Mouse (Mus musculus): ENCODE data around the gene 1700016H13Rik.

Gene 1700016H13Rik

DNA sequence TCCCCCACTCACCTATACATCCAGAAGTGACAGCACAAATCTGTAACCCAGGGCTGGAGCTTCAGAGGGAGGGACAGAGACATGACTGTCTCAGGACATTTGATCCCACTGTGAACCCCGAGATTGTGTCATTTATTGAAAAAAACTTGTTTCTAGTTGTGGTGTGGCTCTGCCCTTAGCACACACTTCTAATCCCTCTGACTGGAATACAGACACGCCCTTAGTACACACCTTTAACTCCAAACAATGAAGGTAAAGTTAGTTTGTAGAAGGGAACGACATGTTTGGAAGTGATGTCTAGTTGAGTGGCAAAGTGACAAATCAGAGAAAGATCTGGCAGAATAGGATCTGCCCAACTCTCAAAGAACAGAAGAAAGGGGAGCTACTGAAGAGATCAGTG is 16.0 kb upstream of the 1700016H13Rik start:
- DNase-seq = no peak

GRCm38 (mm10) chr5:103665876-103666275 is 10.1 kb upstream of the 1700016H13Rik start:
- no peak for DNase-seq

GRCm38 (mm10) chr5:103664932-103665331 is 9.1 kb upstream of the 1700016H13Rik start:
- DNase-seq = no peak

DNA sequence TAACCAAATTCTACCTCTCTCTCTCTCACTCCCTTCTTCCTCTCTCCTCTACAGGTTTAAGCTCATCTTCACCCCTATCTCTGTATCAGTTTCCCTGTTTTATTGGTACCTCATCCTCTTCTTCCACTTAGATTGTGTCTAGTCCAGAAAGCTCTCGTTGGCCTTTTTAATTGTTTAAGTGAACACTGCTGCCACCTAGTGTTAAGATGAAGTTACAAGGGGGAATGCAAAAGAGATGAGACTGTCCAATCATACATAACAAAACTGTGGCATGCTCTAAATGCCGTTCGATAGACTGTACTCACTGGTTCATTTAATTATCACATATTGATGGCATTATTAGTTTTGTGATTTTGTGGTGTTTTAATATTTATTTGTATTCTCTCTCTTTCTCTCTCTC is 3.8 kb upstream of the 1700016H13Rik start:
- peak; percentile 59 for DNase-seq

DNA sequence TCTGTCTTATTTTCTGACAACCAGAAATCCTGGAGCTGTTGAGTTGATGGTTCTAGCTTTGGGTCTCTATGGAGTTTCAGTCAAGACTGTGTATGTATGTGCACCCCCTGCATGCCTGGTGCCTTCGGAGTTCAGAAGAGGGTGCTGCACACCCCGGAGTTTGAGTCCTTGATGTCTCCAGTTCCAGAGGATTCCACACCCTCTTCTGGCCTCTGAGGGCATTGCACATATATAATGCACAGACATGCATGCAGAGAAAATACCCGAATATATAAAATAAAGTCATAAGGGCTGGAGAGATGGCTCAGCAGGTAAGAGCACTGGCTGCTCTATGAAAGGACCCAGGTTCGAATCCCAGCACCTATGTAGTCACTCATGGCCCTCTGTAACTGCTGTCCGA is 3.1 kb upstream of the 1700016H13Rik start:
- DNase-seq = peak; percentile 22

DNA sequence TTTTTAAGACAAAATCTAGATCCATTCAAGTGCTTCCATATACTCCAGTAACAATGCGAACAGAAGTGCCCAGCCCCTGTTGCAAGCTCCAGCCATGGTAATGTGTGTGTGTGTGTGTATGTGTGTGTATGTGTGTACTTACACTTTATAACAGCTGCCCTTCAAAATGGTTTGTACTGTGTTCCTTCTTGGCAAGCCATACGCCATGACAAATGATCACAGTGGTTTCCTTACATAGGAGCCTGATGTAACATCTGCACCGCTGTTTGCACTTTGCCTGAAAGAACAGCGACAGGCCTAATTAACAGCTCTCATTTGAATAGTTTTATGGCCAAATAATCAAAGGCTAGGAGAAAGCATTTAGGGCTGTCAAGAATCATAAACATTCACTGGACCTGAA is 1.0 kb downstream of the 1700016H13Rik start:
- no peak for DNase-seq

DNA sequence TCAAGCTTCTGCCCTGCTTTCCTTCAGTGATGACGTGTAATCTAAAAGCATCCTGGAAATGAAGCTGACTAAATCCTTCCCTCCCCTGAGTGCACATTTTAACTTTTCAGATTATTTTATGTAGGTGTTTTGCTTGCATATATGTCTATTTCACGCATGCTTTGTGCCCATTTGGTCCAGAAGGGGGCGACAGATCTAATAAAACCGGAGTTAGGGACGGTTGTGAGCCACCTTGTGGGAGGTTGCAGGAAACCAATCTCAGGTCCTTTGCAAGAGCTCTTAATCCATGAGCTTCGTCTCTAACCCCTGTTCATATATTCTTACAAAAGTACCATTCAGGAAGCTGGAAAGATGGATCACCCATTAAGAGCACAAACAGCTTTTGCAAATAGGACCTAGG is 1.6 kb downstream of the 1700016H13Rik start:
- DNase-seq = peak; percentile 56

- no peak for DNase-seq
Observed at GRCm38 (mm10) chr5:103647320-103647719, 8.5 kb downstream of the 1700016H13Rik start.

DNA sequence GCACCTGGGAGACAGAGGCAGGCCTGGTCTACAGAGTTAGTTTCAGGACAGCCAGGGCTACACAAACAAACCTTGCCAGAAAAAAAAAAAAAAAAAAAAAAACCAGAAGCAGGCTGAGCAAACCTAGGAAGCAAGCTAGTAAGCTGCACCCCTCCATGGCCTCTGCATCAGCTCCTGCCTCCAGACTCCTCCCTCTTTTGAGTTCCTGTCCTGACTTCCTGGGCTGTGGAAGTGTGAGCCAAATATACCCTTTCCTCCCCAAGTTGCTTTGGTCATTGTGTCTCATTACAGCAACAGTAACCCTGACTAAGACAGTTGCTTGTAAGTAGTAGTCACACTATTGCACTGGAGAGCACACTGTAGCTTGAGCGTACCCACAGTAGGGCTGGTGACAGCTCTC is 11.6 kb downstream of the 1700016H13Rik start:
- DNase-seq = no peak

- no peak for DNase-seq
Observed at GRCm38 (mm10) chr5:103637162-103637561, 18.6 kb downstream of the 1700016H13Rik start.

GRCm38 (mm10) chr5:103629854-103630580 is 25.8 kb downstream of the 1700016H13Rik start:
- DNase-seq = peak; percentile 46

DNA sequence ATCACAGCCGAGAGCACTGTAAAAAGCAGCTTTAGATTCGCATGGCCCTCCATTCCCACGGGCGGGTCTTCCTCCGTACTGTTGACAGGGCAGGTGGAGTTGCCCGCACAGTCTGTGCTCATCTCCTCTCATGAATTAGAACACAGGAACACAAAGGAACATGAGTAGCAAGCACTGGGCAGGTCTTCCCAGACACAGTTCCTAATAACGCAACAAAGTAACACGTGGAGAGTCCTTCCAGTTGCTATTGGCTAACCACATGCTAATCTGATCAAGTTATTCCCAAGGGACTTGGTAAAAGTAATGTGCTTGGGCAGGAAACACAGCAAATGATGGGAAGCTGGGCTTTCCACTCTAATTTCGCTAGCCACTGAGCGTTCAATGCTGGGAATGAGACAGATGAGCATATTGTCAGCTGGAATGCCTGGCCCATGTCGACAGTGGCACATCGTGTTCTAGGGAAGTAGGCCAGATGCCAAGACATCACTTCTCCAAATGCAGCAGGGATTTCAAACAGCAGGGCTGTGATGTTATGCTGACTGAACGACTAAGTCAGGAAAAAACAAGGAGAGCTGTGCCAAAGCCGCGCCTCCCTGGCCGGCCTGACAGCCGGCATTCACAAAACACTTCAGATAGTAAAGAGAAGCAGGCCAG is 26.6 kb downstream of the 1700016H13Rik start, which contains the start of gene Slc10a6:
Slc10a6 (minus strand) TSS at position 293 of the 654 bp plus-strand sequence.
- peak; percentile 94 for DNase-seq

- DNase-seq = no peak
Observed at GRCm38 (mm10) chr5:103628499-103628898, 27.3 kb downstream of the 1700016H13Rik start.

GRCm38 (mm10) chr5:103624831-103625230 is 31.0 kb downstream of the 1700016H13Rik start:
- DNase-seq = no peak

- no peak for DNase-seq
Observed at GRCm38 (mm10) chr5:103622321-103622720, 33.5 kb downstream of the 1700016H13Rik start.

- peak; percentile 88 for DNase-seq
Observed at GRCm38 (mm10) chr5:103620301-103620973, 35.4 kb downstream of the 1700016H13Rik start.

DNA sequence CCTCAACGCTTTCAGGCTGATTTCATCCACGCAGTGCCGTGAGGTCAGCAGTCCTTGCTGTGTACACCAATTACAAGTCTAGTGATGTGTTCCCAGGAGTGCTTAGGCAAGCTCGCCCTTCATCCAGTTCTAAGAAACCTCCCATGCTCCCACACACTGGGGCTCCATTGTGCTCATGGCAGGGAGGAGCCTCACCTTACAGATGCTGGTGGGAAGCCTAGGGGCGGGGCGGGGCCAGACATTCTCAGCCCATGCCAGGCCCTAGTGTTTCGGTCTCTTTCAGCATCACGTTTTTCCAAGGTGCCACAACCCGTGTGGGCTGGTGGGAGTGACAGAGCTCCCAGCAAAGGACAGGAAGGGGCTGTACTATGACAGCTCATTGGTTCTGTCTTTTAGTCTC is 38.6 kb downstream of the 1700016H13Rik start:
- DNase-seq = no peak

DNA sequence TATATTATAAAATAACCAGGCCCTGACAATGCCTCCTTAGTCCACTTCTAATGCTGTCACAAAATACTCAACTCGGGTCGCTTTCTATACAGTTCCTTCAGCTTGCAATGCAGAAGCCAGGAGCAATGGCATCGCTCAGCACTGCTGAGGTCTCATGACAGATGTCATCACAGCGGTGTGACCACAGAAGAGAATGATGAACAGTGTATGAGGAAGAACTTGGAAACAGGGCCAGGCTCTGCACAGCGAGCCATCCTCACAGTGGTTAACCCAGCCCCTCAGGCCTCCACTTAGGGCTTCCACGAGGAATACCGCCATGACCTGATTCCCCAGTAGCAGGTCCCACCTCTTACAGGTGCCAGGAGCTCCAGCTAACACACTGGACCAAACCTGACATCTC is 41.5 kb downstream of the 1700016H13Rik start:
- DNase-seq = no peak

GRCm38 (mm10) chr5:103612316-103612715 is 43.5 kb downstream of the 1700016H13Rik start:
- DNase-seq = no peak

GRCm38 (mm10) chr5:103610856-103611472 is 44.8 kb downstream of the 1700016H13Rik start:
- peak; percentile 47 for DNase-seq

- no peak for DNase-seq
Observed at GRCm38 (mm10) chr5:103610148-103610547, 45.7 kb downstream of the 1700016H13Rik start.

GRCm38 (mm10) chr5:103605707-103606106 is 50.1 kb downstream of the 1700016H13Rik start:
- DNase-seq = no peak
